Comparison of ENCODE assay signal across 21 mouse cellular contexts in the genomic region with DNA sequence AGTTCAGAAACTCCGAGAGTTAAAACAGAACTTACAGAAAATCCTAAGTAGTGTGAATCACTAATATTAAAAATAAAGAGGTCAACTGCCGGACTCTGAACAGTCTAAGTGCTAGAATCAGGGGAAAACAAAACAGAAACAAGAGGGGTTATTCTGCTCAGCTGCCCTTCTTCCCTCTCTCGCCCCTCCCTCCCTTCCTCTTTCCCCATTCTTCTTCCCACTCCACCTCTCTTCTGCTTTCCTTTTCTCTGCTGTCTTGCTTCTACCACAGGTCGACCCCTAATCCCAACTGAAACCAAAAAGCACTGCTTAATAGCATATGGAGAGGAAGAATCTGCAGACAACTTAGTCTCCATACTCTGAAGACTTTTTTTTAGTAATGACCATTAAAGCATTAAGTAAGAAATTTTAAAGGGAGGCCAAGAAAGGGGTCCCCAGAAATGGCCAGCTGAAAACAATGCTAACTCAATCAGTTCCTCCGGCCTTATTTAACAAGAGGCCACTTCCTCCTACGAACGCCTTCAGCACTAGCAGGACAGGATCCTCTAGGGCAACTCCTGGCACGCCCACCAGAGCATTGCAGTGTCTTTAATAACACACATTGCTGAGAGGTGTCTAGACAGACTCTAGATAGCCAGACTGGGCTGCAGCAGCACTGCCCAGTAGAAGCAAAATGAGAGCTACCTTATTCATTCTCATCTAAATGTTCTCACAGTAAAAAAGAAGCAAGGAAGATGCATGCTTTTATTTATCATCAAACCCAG. TPM values are rescaled to one million over a fixed set of nuclear protein-coding genes. Genes with fewer than 3 reads are reported as not detected.
A peak's percentile ranks its signal among the peaks of the same experiment; 100 is the strongest.
DNase-seq lines count a peak whose midpoint lies in the region; ATAC-seq lines count a peak whose summit lies in the region.
"Had no signal": no experiment of that assay in that cellular context is flagged by ENCODE, and none has a peak within 500 bp of the region (broad histone marks: within the 10 kb centered on the region; RNA-seq: fewer than 3 reads in every experiment).

No protein-coding gene starts in this region.

- H3K9me3 ChIP-seq in heart, embryonic 12.5 days (replicated peaks), result no peaks in the 10 kb centered on the region
- H3K9me3 ChIP-seq: embryonic facial prominence, embryonic 15.5 days; forebrain, embryonic 13.5 days; hindbrain, embryonic 15.5 days; liver, embryonic 13.5 days had no signal

- no peak overlapping the region for H3K9ac ChIP-seq in heart, embryonic 12.5 days
- H3K9ac ChIP-seq: embryonic facial prominence, embryonic 15.5 days; forebrain, embryonic 13.5 days; hindbrain, embryonic 15.5 days; liver, embryonic 13.5 days had no signal

- H3K4me2 ChIP-seq in heart, embryonic 12.5 days, result peak overlapping the region; percentile 9; the same call in 1 of the 2 replicates
- H3K4me2 ChIP-seq: embryonic facial prominence, embryonic 15.5 days; forebrain, embryonic 13.5 days; hindbrain, embryonic 15.5 days; liver, embryonic 13.5 days; midbrain, embryonic 11.5 days had no signal

- ATAC-seq in heart, embryonic 12.5 days (ENCODE audit: insufficient number of reproducible peaks, low FRiP score), result peak; percentile 68; the same call in 1 of the 2 replicates
- ATAC-seq in megakaryocyte progenitor cell, adult 5-6 weeks (replicated peaks; ENCODE audit: poor library complexity), result peak; percentile 76
- ATAC-seq: forebrain, embryonic 13.5 days had no signal

- H3K4me1 ChIP-seq in heart, embryonic 12.5 days (replicated peaks), result peaks cover 22% of the 10 kb centered on the region
- H3K4me1 ChIP-seq: liver, embryonic 13.5 days had no signal

- H3K36me3 ChIP-seq in heart, embryonic 12.5 days, result peaks cover 16% of the 10 kb centered on the region
- H3K36me3 ChIP-seq: embryonic facial prominence, embryonic 15.5 days; hindbrain, embryonic 15.5 days; liver, embryonic 13.5 days had no signal

- 43% methylated on average over 8 of the region's 8 CpGs for WGBS in heart, embryonic 12.5 days

- no peaks in the 10 kb centered on the region for H3K27me3 ChIP-seq in heart, embryonic 12.5 days (replicated peaks)
- H3K27me3 ChIP-seq: embryonic facial prominence, embryonic 15.5 days; forebrain, embryonic 13.5 days; hindbrain, embryonic 15.5 days; liver, embryonic 13.5 days had no signal

- H3K4me3 ChIP-seq in heart, embryonic 12.5 days, result no peak overlapping the region
- H3K4me3 ChIP-seq: embryonic facial prominence, embryonic 15.5 days; forebrain, embryonic 13.5 days; hindbrain, embryonic 15.5 days; liver, embryonic 13.5 days had no signal

- DNase-seq in adrenal gland, postnatal 14 days, result peak; percentile 23
- DNase-seq in adrenal gland, adult (ENCODE audit: inconsistent age in 2 of 2, low spot score in 1 of 2), result no peak
- DNase-seq in heart, adult 8-10 months (ENCODE audit: low spot score), result no peak
- peak; percentile 63 for DNase-seq in urinary bladder, postnatal 14 days (ENCODE audit: low spot score)
- no peak for DNase-seq in urinary bladder, postnatal 4 days (ENCODE audit: low spot score in 2 of 2)
- no peak for DNase-seq in Muller cell, postnatal 12 days (ENCODE audit: inconsistent ontology term)
- DNase-seq: adrenal gland, postnatal 36 days; cerebellum, postnatal 36 days; gastrocnemius, postnatal 10 days; kidney, adult 2 months; liver, embryonic 13.5 days; lung, postnatal 14 days; thymus, postnatal 4 days had no signal

- no peak overlapping the region; the same call in 1 of the 2 replicates for H3K27ac ChIP-seq in heart, embryonic 12.5 days (ENCODE audit: poor library complexity, severe bottlenecking)
- H3K27ac ChIP-seq: embryonic facial prominence, embryonic 15.5 days; forebrain, embryonic 13.5 days; hindbrain, embryonic 15.5 days; liver, embryonic 13.5 days had no signal

RNA-seq across cellular contexts. Expression of a gene that starts 26.9 kb away (rescaled TPM):
- total RNA-seq in adrenal gland, postnatal 14 days (2021), result not detected in 2 replicates
- polyA plus RNA-seq in heart, embryonic 12.5 days (2016; fragmentation: Nextera tagmentation; extraction: Ambion mirVana), result not detected in 2 replicates
- total RNA-seq in heart, adult 8-10 months (2022), result not detected
- total RNA-seq in megakaryocyte progenitor cell, adult 5-6 weeks (2015), result not detected in 2 replicates
- not detected in 2 replicates for total RNA-seq in megakaryocyte progenitor cell, adult 5-6 weeks (2017)
- total RNA-seq: adrenal gland, postnatal 36 days; gastrocnemius, postnatal 10 days; layer of hippocampus, postnatal 25 days; left cerebral cortex, postnatal 25 days had no signal
- polyA plus RNA-seq: embryonic facial prominence, embryonic 15.5 days; forebrain, embryonic 13.5 days; hindbrain, embryonic 15.5 days; kidney, adult 2 months; liver, embryonic 13.5 days; midbrain, embryonic 11.5 days had no signal

Comparison
In these comparisons a context has a peak if more than half of its experiments do, and no peak if none do; other contexts are left out.
1. DNase-seq: peak in adrenal gland, postnatal 14 days (single experiment) and urinary bladder, postnatal 14 days (single experiment); none in adrenal gland, adult (0 of 2), heart, adult 8-10 months (single experiment), urinary bladder, postnatal 4 days (0 of 2) and Muller cell, postnatal 12 days (single experiment).